Mouse (Mus musculus): ENCODE results near the gene Itga6.

- TF ChIP-seq POLR2A (IDR thresholded peaks at IDR 0.05; ENCODE audit: borderline replicate concordance, insufficient read depth, low read length) = no peak
- TF ChIP-seq CTCF (IDR thresholded peaks at IDR 0.05; ENCODE audit: borderline replicate concordance, insufficient read depth, low read depth, low read length) = no peak
Observed at GRCm38 (mm10) chr2:71815279-71815678, 69.9 kb downstream of the Itga6 start.

Data from cerebellum, adult 2 months (tissue).